Mouse (Mus musculus): ENCODE data around the gene Slc35f5. TPM values are rescaled to one million over a fixed set of nuclear protein-coding genes. Genes with fewer than 3 reads are reported as not detected.
A peak's percentile ranks its signal among the peaks of the same experiment; 100 is the strongest.

Gene Slc35f5
- polyA plus RNA-seq, 1 experiment from 2014 or later: 88.4 TPM

GRCm38 (mm10) chr1:125575458-125576114 lies 15.2 kb downstream of the Slc35f5 start:
- WGBS: 23% methylated on average over 10 of the region's 10 CpGs
- peak overlapping the region; percentile 25 for H3K9ac ChIP-seq (ENCODE audit: low read length)
- H3K9me3 ChIP-seq (ENCODE audit: control insufficient read depth, low read length): 0 out of 2 replicates have a peak, but pooled peaks cover 2% of the 10 kb centered on the region
- H3K36me3 ChIP-seq (ENCODE audit: control insufficient read depth, insufficient read depth, low read length): peaks cover 86% of the 10 kb centered on the region
- no peaks in the 10 kb centered on the region for H3K27me3 ChIP-seq (ENCODE audit: control insufficient read depth, insufficient read depth, low read length)
- peaks cover 7 to 21% of the 10 kb centered on the region in 2 experiments for H3K4me1 ChIP-seq (ENCODE audit: control insufficient read depth in 2 of 2, insufficient read depth in 2 of 2, low read length in 2 of 2)
- H3K4me2 ChIP-seq (ENCODE audit: low read length): peak overlapping the region; percentile 30; the same call in 1 of the 2 replicates
- peak overlapping the region; percentile 98 to 100 for H3K27ac ChIP-seq (replicated peaks in 1 of 2; ENCODE audit: control insufficient read depth in 1 of 2, insufficient read depth in 1 of 2, low read depth in 2 of 2, low read length in 2 of 2)
- H3K4me3 ChIP-seq (ENCODE audit: control insufficient read depth in 1 of 2, insufficient read depth in 1 of 2, low read depth in 1 of 2, low read length in 2 of 2): no peak overlapping the region
- peak; percentile 88 for ATAC-seq (ENCODE audit: insufficient number of reproducible peaks, insufficient read depth, low FRiP score, low read depth)

- no peak overlapping the region for H3K4me3 ChIP-seq (ENCODE audit: control insufficient read depth in 1 of 2, insufficient read depth in 1 of 2, low read depth in 1 of 2, low read length in 2 of 2)
- no peak overlapping the region for H3K4me2 ChIP-seq (ENCODE audit: low read length)
- H3K36me3 ChIP-seq (ENCODE audit: control insufficient read depth, insufficient read depth, low read length): peaks cover 85% of the 10 kb centered on the region
- H3K27me3 ChIP-seq (ENCODE audit: control insufficient read depth, insufficient read depth, low read length): no peaks in the 10 kb centered on the region
- H3K9ac ChIP-seq (ENCODE audit: low read length): peak overlapping the region; percentile 25; the same call in 1 of the 2 replicates
- ATAC-seq (ENCODE audit: insufficient number of reproducible peaks, insufficient read depth, low FRiP score, low read depth): no peak
- H3K9me3 ChIP-seq (ENCODE audit: control insufficient read depth, low read length): 0 out of 2 replicates have a peak, but pooled peaks cover 2% of the 10 kb centered on the region
- H3K4me1 ChIP-seq (ENCODE audit: control insufficient read depth in 2 of 2, insufficient read depth in 2 of 2, low read length in 2 of 2): peaks cover 7 to 21% of the 10 kb centered on the region in 2 experiments
- peak overlapping the region; percentile 98 to 99 for H3K27ac ChIP-seq (replicated peaks in 1 of 2; ENCODE audit: control insufficient read depth in 1 of 2, insufficient read depth in 1 of 2, low read depth in 2 of 2, low read length in 2 of 2)
Measured at GRCm38 (mm10) chr1:125576965-125577364, 16.6 kb downstream of the Slc35f5 start.

GRCm38 (mm10) chr1:125578091-125578490 lies 17.7 kb downstream of the Slc35f5 start:
- no peak for ATAC-seq (ENCODE audit: insufficient number of reproducible peaks, insufficient read depth, low FRiP score, low read depth)
- WGBS: 80% methylated on average over 1 of the region's 1 CpGs
- no peak overlapping the region for H3K4me2 ChIP-seq (ENCODE audit: low read length)
- H3K9ac ChIP-seq (ENCODE audit: low read length): no peak overlapping the region
- no peak overlapping the region for H3K27ac ChIP-seq (replicated peaks in 1 of 2; ENCODE audit: control insufficient read depth in 1 of 2, insufficient read depth in 1 of 2, low read depth in 2 of 2, low read length in 2 of 2)
- H3K27me3 ChIP-seq (ENCODE audit: control insufficient read depth, insufficient read depth, low read length): no peaks in the 10 kb centered on the region
- H3K4me1 ChIP-seq (ENCODE audit: control insufficient read depth in 2 of 2, insufficient read depth in 2 of 2, low read length in 2 of 2): peaks cover 7 to 21% of the 10 kb centered on the region in 2 experiments
- H3K9me3 ChIP-seq (ENCODE audit: control insufficient read depth, low read length): 0 out of 2 replicates have a peak, but pooled peaks cover 2% of the 10 kb centered on the region
- no peak overlapping the region for H3K4me3 ChIP-seq (ENCODE audit: control insufficient read depth in 1 of 2, insufficient read depth in 1 of 2, low read depth in 1 of 2, low read length in 2 of 2)
- peaks cover 79% of the 10 kb centered on the region for H3K36me3 ChIP-seq (ENCODE audit: control insufficient read depth, insufficient read depth, low read length)

GRCm38 (mm10) chr1:125581134-125581533 lies 20.7 kb downstream of the Slc35f5 start:
- no peak overlapping the region for H3K4me3 ChIP-seq (ENCODE audit: control insufficient read depth in 1 of 2, insufficient read depth in 1 of 2, low read depth in 1 of 2, low read length in 2 of 2)
- no peak overlapping the region for H3K4me2 ChIP-seq (ENCODE audit: low read length)
- ATAC-seq (ENCODE audit: insufficient number of reproducible peaks, insufficient read depth, low FRiP score, low read depth): no peak
- no peak overlapping the region for H3K9ac ChIP-seq (ENCODE audit: low read length)
- H3K4me1 ChIP-seq (ENCODE audit: control insufficient read depth in 2 of 2, insufficient read depth in 2 of 2, low read length in 2 of 2): peaks cover 0 to 11% of the 10 kb centered on the region in 2 experiments; a peak in 3 of 4 replicates
- no peaks in the 10 kb centered on the region for H3K27me3 ChIP-seq (ENCODE audit: control insufficient read depth, insufficient read depth, low read length)
- no peaks in the 10 kb centered on the region for H3K9me3 ChIP-seq (ENCODE audit: control insufficient read depth, low read length)
- 95% methylated on average over 3 of the region's 3 CpGs for WGBS
- H3K36me3 ChIP-seq (ENCODE audit: control insufficient read depth, insufficient read depth, low read length): peaks cover 83% of the 10 kb centered on the region
- H3K27ac ChIP-seq (replicated peaks in 1 of 2; ENCODE audit: control insufficient read depth in 1 of 2, insufficient read depth in 1 of 2, low read depth in 2 of 2, low read length in 2 of 2): no peak overlapping the region

- H3K9me3 ChIP-seq (ENCODE audit: control insufficient read depth, low read length): peaks cover 15% of the 10 kb centered on the region
- H3K36me3 ChIP-seq (ENCODE audit: control insufficient read depth, insufficient read depth, low read length): no peaks in the 10 kb centered on the region
- H3K27me3 ChIP-seq (ENCODE audit: control insufficient read depth, insufficient read depth, low read length): no peaks in the 10 kb centered on the region
- no peak for ATAC-seq (ENCODE audit: insufficient number of reproducible peaks, insufficient read depth, low FRiP score, low read depth)
- 80% methylated on average over 4 of the region's 4 CpGs for WGBS
- no peak overlapping the region for H3K9ac ChIP-seq (ENCODE audit: low read length)
- no peak overlapping the region for H3K27ac ChIP-seq (replicated peaks in 1 of 2; ENCODE audit: control insufficient read depth in 1 of 2, insufficient read depth in 1 of 2, low read depth in 2 of 2, low read length in 2 of 2)
- H3K4me3 ChIP-seq (ENCODE audit: control insufficient read depth in 1 of 2, insufficient read depth in 1 of 2, low read depth in 1 of 2, low read length in 2 of 2): no peak overlapping the region
- no peaks in the 10 kb centered on the region for H3K4me1 ChIP-seq (ENCODE audit: control insufficient read depth in 2 of 2, insufficient read depth in 2 of 2, low read length in 2 of 2)
- H3K4me2 ChIP-seq (ENCODE audit: low read length): no peak overlapping the region
Measured at GRCm38 (mm10) chr1:125603620-125604019, 43.2 kb downstream of the Slc35f5 start.

- Histone ChIP-seq H3K4me3 (ENCODE audit: control insufficient read depth in 1 of 2, insufficient read depth in 1 of 2, low read depth in 1 of 2, low read length in 2 of 2) (no peak overlapping the region), H3K4me1 (ENCODE audit: control insufficient read depth in 2 of 2, insufficient read depth in 2 of 2, low read length in 2 of 2) (no peaks in the 10 kb centered on the region), H3K9ac (ENCODE audit: low read length) (no peak overlapping the region), H3K27me3 (ENCODE audit: control insufficient read depth, insufficient read depth, low read length) (no peaks in the 10 kb centered on the region), H3K36me3 (ENCODE audit: control insufficient read depth, insufficient read depth, low read length) (no peaks in the 10 kb centered on the region), H3K9me3 (ENCODE audit: control insufficient read depth, low read length) (no peaks in the 10 kb centered on the region), H3K4me2 (ENCODE audit: low read length) (no peak overlapping the region), H3K27ac (replicated peaks in 1 of 2; ENCODE audit: control insufficient read depth in 1 of 2, insufficient read depth in 1 of 2, low read depth in 2 of 2, low read length in 2 of 2) (no peak overlapping the region)
- 30% methylated on average over 10 of the region's 10 CpGs for WGBS
- ATAC-seq (ENCODE audit: insufficient number of reproducible peaks, insufficient read depth, low FRiP score, low read depth): no peak
Measured at GRCm38 (mm10) chr1:125607087-125607803, 46.9 kb downstream of the Slc35f5 start.

- Histone ChIP-seq H3K9ac (ENCODE audit: low read length) (no peak overlapping the region), H3K36me3 (ENCODE audit: control insufficient read depth, insufficient read depth, low read length) (no peaks in the 10 kb centered on the region), H3K4me2 (ENCODE audit: low read length) (no peak overlapping the region), H3K27me3 (ENCODE audit: control insufficient read depth, insufficient read depth, low read length) (no peaks in the 10 kb centered on the region), H3K27ac (replicated peaks in 1 of 2; ENCODE audit: control insufficient read depth in 1 of 2, insufficient read depth in 1 of 2, low read depth in 2 of 2, low read length in 2 of 2) (no peak overlapping the region), H3K4me3 (ENCODE audit: control insufficient read depth in 1 of 2, insufficient read depth in 1 of 2, low read depth in 1 of 2, low read length in 2 of 2) (no peak overlapping the region), H3K4me1 (ENCODE audit: control insufficient read depth in 2 of 2, insufficient read depth in 2 of 2, low read length in 2 of 2) (no peaks in the 10 kb centered on the region), H3K9me3 (ENCODE audit: control insufficient read depth, low read length) (no peaks in the 10 kb centered on the region)
- WGBS: 45% methylated on average over 4 of the region's 4 CpGs
- no peak for ATAC-seq (ENCODE audit: insufficient number of reproducible peaks, insufficient read depth, low FRiP score, low read depth)
Measured at GRCm38 (mm10) chr1:125624376-125625076, 64.1 kb downstream of the Slc35f5 start.

Measured in heart, embryonic 14.5 days (tissue).